Mouse (Mus musculus) splenic B cell, adult 2 months (primary cell): ENCODE data around the gene Fut1.

Experiments
- DNase-seq: peaks from one replicate; pipeline ENCODE4 v3.0.0-alpha.2; 2011; ENCODE audit warnings: low read depth, low spot score
- H3K27me3 ChIP-seq: 2 replicates; pipeline ENCODE4 v1.6.1; 2012; ENCODE audit warnings: mild to moderate bottlenecking, low read length, moderate library complexity, mixed read lengths; ENCODE audit not compliant: control insufficient read depth, poor library complexity, insufficient read depth, severe bottlenecking
- H3K36me3 ChIP-seq: 2 replicates; pipeline ENCODE4 v1.6.1; 2012; ENCODE audit warnings: mild to moderate bottlenecking, low read length, moderate library complexity, mixed read lengths; ENCODE audit not compliant: control insufficient read depth, poor library complexity, insufficient read depth, severe bottlenecking

Fut1 gene

GRCm38 (mm10) chr7:45666161-45666560, 49.1 kb downstream of the Fut1 start, which contains the start of gene Fut2:
Gene Fut2 (minus strand): TSS chr7:45666394.
- Histone ChIP-seq H3K36me3 (no peaks in the 10 kb centered on the region), H3K27me3 (no peaks in the 10 kb centered on the region)
- DNase-seq = no peak

GRCm38 (mm10) chr7:45667761-45668160, 50.7 kb downstream of the Fut1 start:
- H3K36me3 ChIP-seq = no peaks in the 10 kb centered on the region
- no peaks in the 10 kb centered on the region for H3K27me3 ChIP-seq
- no peak for DNase-seq

GRCm38 (mm10) chr7:45668921-45669320, 51.8 kb downstream of the Fut1 start:
- no peak for DNase-seq
- H3K27me3 ChIP-seq = no peaks in the 10 kb centered on the region
- no peaks in the 10 kb centered on the region for H3K36me3 ChIP-seq
